Mouse (Mus musculus): ENCODE measurements around the gene Smarcc1.

DNA sequence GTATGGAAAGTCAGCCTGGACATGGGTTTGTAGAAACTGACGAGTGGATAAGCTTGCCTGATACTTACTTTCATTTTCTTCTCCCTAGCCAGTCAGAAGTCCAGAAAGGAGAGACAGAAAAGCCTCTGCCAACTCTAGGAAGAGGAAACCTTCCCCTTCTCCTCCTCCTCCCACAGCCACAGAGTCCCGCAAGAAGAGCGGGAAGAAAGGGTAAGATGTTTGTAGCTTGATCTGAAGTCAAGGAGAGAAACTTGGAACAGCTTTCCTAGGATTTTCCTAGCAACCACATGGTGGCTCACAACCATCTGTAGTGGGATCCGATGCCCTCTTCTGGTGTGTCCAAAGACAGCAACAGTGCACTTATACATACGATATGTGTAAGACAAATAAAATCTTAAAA is 53.4 kb downstream of the Smarcc1 start:
- TF ChIP-seq CTCF (conservative IDR thresholded peaks at IDR 0.05 in 1 of 2, IDR thresholded peaks at IDR 0.05 in 1 of 2; ENCODE audit: low read depth in 2 of 2, low read length in 2 of 2) (peak; percentile 6 to 20; a peak in 2 of 4 replicates), POLR2A (IDR thresholded peaks at IDR 0.05; ENCODE audit: low read depth, low read length) (no peak), ZKSCAN1 (IDR thresholded peaks at IDR 0.05; ENCODE audit: borderline replicate concordance, low read depth, low read length) (no peak)
